Mouse (Mus musculus): ENCODE measurements around the gene Sec14l5. TPM values are rescaled to one million over a fixed set of nuclear protein-coding genes. Genes with fewer than 3 reads are reported as not detected.

Sec14l5 gene
- polyA plus RNA-seq (2012; rRNA removed; ENCODE audit: low replicate concordance) = 0.23 and 0.49 TPM in 2 replicates

GRCm38 (mm10) chr16:5147037-5147385 lies at the start of gene Sec14l5:
Gene Sec14l5, plus strand, starts transcription at chr16:5147109.

DNA sequence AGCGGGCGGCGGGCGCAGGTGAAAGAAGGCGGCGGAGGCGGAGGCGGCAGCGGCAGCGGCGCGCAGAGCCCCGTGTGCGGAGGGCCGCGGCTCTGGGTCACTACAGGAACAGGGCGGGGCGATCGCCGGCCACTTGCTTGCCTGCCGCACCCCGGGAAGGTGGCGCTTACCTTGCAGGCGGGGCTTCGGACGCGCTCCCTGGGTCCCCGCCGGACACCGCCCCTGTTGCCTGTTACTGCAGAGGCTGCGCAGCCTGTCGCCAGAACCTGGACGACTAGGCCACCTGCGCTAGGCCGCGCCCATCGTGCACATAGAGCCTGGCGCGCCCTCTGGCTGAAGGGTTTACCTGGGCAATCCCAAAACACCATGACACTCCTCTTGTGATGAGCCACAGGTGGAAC lies 14.5 kb upstream of the Sec14l5 start, which contains the start of gene Ppl:
Ppl (minus strand) TSS at position 21 of the 401 bp plus-strand sequence.

GRCm38 (mm10) chr16:5203668-5204433 lies 56.9 kb downstream of the Sec14l5 start, which contains the start of gene Nagpa:
Gene Nagpa, minus strand, starts transcription at chr16:5204012.

GRCm38 (mm10) chr16:5222140-5222539 lies 75.2 kb downstream of the Sec14l5 start, which contains the start of gene AU021092:
Gene AU021092, minus strand, starts transcription at chr16:5222299.

GRCm38 (mm10) chr16:5233418-5234313 lies 86.8 kb downstream of the Sec14l5 start, which contains the start of gene Alg1:
Gene Alg1, plus strand, starts transcription at chr16:5233621.

Other genes starting within 250 kb of the Sec14l5 start
- 111 and 113 TPM in 2 replicates for gene Nudt16l1, start 208.3 kb upstream of the Sec14l5 start, polyA plus RNA-seq (2012; rRNA removed; ENCODE audit: low replicate concordance)
- gene Anks3, start 182.9 kb upstream of the Sec14l5 start, polyA plus RNA-seq (2012; rRNA removed; ENCODE audit: low replicate concordance) = 41.0 and 73.9 TPM in 2 replicates
- gene Sept12, start 149.3 kb upstream of the Sec14l5 start, polyA plus RNA-seq (2012; rRNA removed; ENCODE audit: low replicate concordance) = not detected in 2 replicates
- gene Smim22, start 139.8 kb upstream of the Sec14l5 start, polyA plus RNA-seq (2012; rRNA removed; ENCODE audit: low replicate concordance) = 20.9 TPM in 1 of 2 replicates, not detected in the other
- gene Rogdi, start 133.6 kb upstream of the Sec14l5 start, polyA plus RNA-seq (2012; rRNA removed; ENCODE audit: low replicate concordance) = 94.1 and 95.1 TPM in 2 replicates
- gene Glyr1, start 97.2 kb upstream of the Sec14l5 start, polyA plus RNA-seq (2012; rRNA removed; ENCODE audit: low replicate concordance) = 71.6 and 83.7 TPM in 2 replicates
- 34.5 and 48.9 TPM in 2 replicates for gene Ubn1, start 97.1 kb upstream of the Sec14l5 start, polyA plus RNA-seq (2012; rRNA removed; ENCODE audit: low replicate concordance)
- 0.59 and 4.5 TPM in 2 replicates for gene Ppl, start 14.7 kb upstream of the Sec14l5 start, polyA plus RNA-seq (2012; rRNA removed; ENCODE audit: low replicate concordance)
- 41.9 and 44.5 TPM in 2 replicates for gene Nagpa, start 56.9 kb downstream of the Sec14l5 start, polyA plus RNA-seq (2012; rRNA removed; ENCODE audit: low replicate concordance)
- gene AU021092, start 75.2 kb downstream of the Sec14l5 start, polyA plus RNA-seq (2012; rRNA removed; ENCODE audit: low replicate concordance) = 11.5 and 39.4 TPM in 2 replicates
- gene Alg1, start 86.5 kb downstream of the Sec14l5 start, polyA plus RNA-seq (2012; rRNA removed; ENCODE audit: low replicate concordance) = 58.4 and 69.8 TPM in 2 replicates
- 66.8 and 96.4 TPM in 2 replicates for gene Eef2kmt, start 108.9 kb downstream of the Sec14l5 start, polyA plus RNA-seq (2012; rRNA removed; ENCODE audit: low replicate concordance)

Data from subcutaneous adipose tissue, adult 2 months (tissue).